In genomic region chr11:117823411-117823810, GRCm38 (mm10) we compare ENCODE assay signal across 10 mouse cellular contexts. TPM values are rescaled to one million over a fixed set of nuclear protein-coding genes. Genes with fewer than 3 reads are reported as not detected.
DNase-seq lines count a peak whose midpoint lies in the region; ATAC-seq and TF ChIP-seq lines count a peak whose summit lies in the region.
"Had no signal": no experiment of that assay in that cellular context is flagged by ENCODE, and none has a peak within 500 bp of the region (broad histone marks: within the 10 kb centered on the region; RNA-seq: fewer than 3 reads in every experiment).

No protein-coding gene starts in this region.

- H3K27me3 ChIP-seq in heart, adult 2 months (ENCODE audit: control insufficient read depth, insufficient read depth, low read length) = no peaks in the 10 kb centered on the region
- no peaks in the 10 kb centered on the region for H3K27me3 ChIP-seq in liver, adult 2 months (ENCODE audit: control insufficient read depth, insufficient read depth, low read length)
- H3K27me3 ChIP-seq in intestine, embryonic 15.5 days (replicated peaks) = no peaks in the 10 kb centered on the region
- no peaks in the 10 kb centered on the region for H3K27me3 ChIP-seq in stomach, embryonic 14.5 days (ENCODE audit: control insufficient read depth, insufficient read depth, low read length)

- TF ChIP-seq EP300 in heart, adult 2 months (IDR thresholded peaks at IDR 0.05; ENCODE audit: insufficient read depth, low read depth, low read length) = no peak

- 75% methylated on average over 6 of the region's 6 CpGs for WGBS in heart, adult 2 months
- 26% methylated on average over 6 of the region's 6 CpGs for WGBS in liver, adult 2 months
- WGBS in intestine, embryonic 15.5 days = 93% methylated on average over 6 of the region's 6 CpGs
- 86% methylated on average over 6 of the region's 6 CpGs for WGBS in stomach, embryonic 14.5 days

- ATAC-seq in intestine, embryonic 15.5 days = no peak
- ATAC-seq in stomach, embryonic 14.5 days (ENCODE audit: insufficient number of reproducible peaks, insufficient read depth, low FRiP score, low read depth) = no peak
- ATAC-seq in monocyte, adult 5-6 weeks (replicated peaks; ENCODE audit: insufficient number of reproducible peaks, low FRiP score, low TSS enrichment, poor library complexity, severe bottlenecking) = no peak
- ATAC-seq: CD4-positive, CD25-positive, alpha-beta regulatory T cell, adult 4 months had no signal

- H3K4me2 ChIP-seq in intestine, embryonic 15.5 days (replicated peaks) = peak overlapping the region; percentile 79; the same call in 1 of the 2 replicates
- H3K4me2 ChIP-seq in stomach, embryonic 14.5 days (replicated peaks; ENCODE audit: low read depth, low read length) = peak overlapping the region; percentile 85; the same call in 1 of the 2 replicates

- H3K36me3 ChIP-seq in heart, adult 2 months (ENCODE audit: control insufficient read depth, insufficient read depth, low read length) = peaks cover 2% of the 10 kb centered on the region; the same call in 1 of the 2 replicates
- no peaks in the 10 kb centered on the region for H3K36me3 ChIP-seq in liver, adult 2 months (ENCODE audit: control insufficient read depth, insufficient read depth, low read length)
- peaks cover 29% of the 10 kb centered on the region for H3K36me3 ChIP-seq in intestine, embryonic 15.5 days
- H3K36me3 ChIP-seq in stomach, embryonic 14.5 days (ENCODE audit: control insufficient read depth, insufficient read depth, low read length) = peaks cover 30% of the 10 kb centered on the region; the same call in 1 of the 2 replicates

- no peak for TF ChIP-seq CTCF in heart, adult 2 months (IDR thresholded peaks at IDR 0.05)
- TF ChIP-seq CTCF in liver, adult 2 months (IDR thresholded peaks at IDR 0.05; ENCODE audit: low read depth, low read length) = no peak

- H3K9ac ChIP-seq in heart, adult 2 months (ENCODE audit: low read depth, low read length) = no peak overlapping the region
- H3K9ac ChIP-seq in liver, adult 2 months (ENCODE audit: low read depth, low read length) = no peak overlapping the region
- no peak overlapping the region for H3K9ac ChIP-seq in intestine, embryonic 15.5 days
- H3K9ac ChIP-seq in stomach, embryonic 14.5 days (replicated peaks; ENCODE audit: low read depth, low read length) = no peak overlapping the region

- TF ChIP-seq POLR2A in heart, adult 2 months (IDR thresholded peaks at IDR 0.05; ENCODE audit: insufficient read depth, low read depth, low read length) = no peak
- TF ChIP-seq POLR2A in liver, adult 2 months (IDR thresholded peaks at IDR 0.05; ENCODE audit: extremely low read depth, insufficient read depth, low read length) = no peak

- peak overlapping the region; percentile 67 for H3K27ac ChIP-seq in heart, adult 2 months
- peak overlapping the region; percentile 38; the same call in 1 of the 2 replicates for H3K27ac ChIP-seq in liver, adult 2 months (replicated peaks; ENCODE audit: insufficient read depth, low read depth, low read length)
- peak overlapping the region; percentile 67 for H3K27ac ChIP-seq in intestine, embryonic 15.5 days
- H3K27ac ChIP-seq in stomach, embryonic 14.5 days (ENCODE audit: low read length) = peak overlapping the region; percentile 39; the same call in 1 of the 2 replicates

- no peak overlapping the region for H3K4me3 ChIP-seq in heart, adult 2 months
- H3K4me3 ChIP-seq in liver, adult 2 months (ENCODE audit: insufficient read depth, low read depth, low read length) = no peak overlapping the region
- H3K4me3 ChIP-seq in intestine, embryonic 15.5 days (replicated peaks) = no peak overlapping the region
- no peak overlapping the region for H3K4me3 ChIP-seq in stomach, embryonic 14.5 days (ENCODE audit: low read depth, low read length)

- no peaks in the 10 kb centered on the region for H3K79me2 ChIP-seq in heart, adult 2 months (replicated peaks; ENCODE audit: control insufficient read depth, insufficient read depth, low read length)
- no peaks in the 10 kb centered on the region for H3K79me2 ChIP-seq in liver, adult 2 months (ENCODE audit: control insufficient read depth, insufficient read depth, low read length)

- no peaks in the 10 kb centered on the region for H3K9me3 ChIP-seq in intestine, embryonic 15.5 days
- no peaks in the 10 kb centered on the region for H3K9me3 ChIP-seq in stomach, embryonic 14.5 days (ENCODE audit: control insufficient read depth, low read depth, low read length)

- DNase-seq in heart, adult 2 months = peak in 1 of 2 experiments; percentile 19
- no peak for DNase-seq in heart, postnatal 36 days
- peak; percentile 84 for DNase-seq in liver, adult 2 months (ENCODE audit: extremely low read depth, low read depth, low spot score)
- no peak for DNase-seq in liver
- no peak for DNase-seq in spleen, postnatal 36 days (ENCODE audit: low spot score in 2 of 2)
- DNase-seq: thymus, postnatal 14 days had no signal

- peaks cover 29% of the 10 kb centered on the region for H3K4me1 ChIP-seq in heart, adult 2 months (ENCODE audit: control insufficient read depth, insufficient read depth, low read length)
- H3K4me1 ChIP-seq in liver, adult 2 months (ENCODE audit: control insufficient read depth, insufficient read depth, low read length) = peaks cover 36% of the 10 kb centered on the region
- peaks cover 44% of the 10 kb centered on the region for H3K4me1 ChIP-seq in intestine, embryonic 15.5 days (replicated peaks)
- H3K4me1 ChIP-seq in stomach, embryonic 14.5 days (ENCODE audit: control insufficient read depth, insufficient read depth, low read length) = peaks cover 46% of the 10 kb centered on the region

- intact Hi-C loops in heart, adult 2 months (cut with DNase I) = loop anchor here (1.0 to 10.0 kb wide), 2 partner anchors 13 to 589 kb away; no protein-coding TSS in a partner anchor
- intact Hi-C loops in heart, postnatal 36 days (cut with DNase I) = no loop called here

RNA-seq across cellular contexts. Expression of gene Afmid, which starts 2.3 kb away (rescaled TPM):
- 1 to 10 TPM; 2.5 to 3.2 TPM for total RNA-seq in heart, adult 2 months (2021)
- polyA plus RNA-seq in heart, adult 2 months (2012; rRNA removed) = 11.8 and 14.3 TPM in 2 replicates
- total RNA-seq in heart, postnatal 36 days (2021) = 1 to 10 TPM; 3.1 TPM
- total RNA-seq in liver, adult 2 months (2014; rRNA removed) = 119 and 136 TPM in 2 replicates
- 117 and 144 TPM in 2 replicates for polyA plus RNA-seq in liver, adult 2 months (2012; rRNA removed)
- 8.3 and 8.9 TPM in 2 replicates for polyA plus RNA-seq in intestine, embryonic 15.5 days (2015; fragmentation: Nextera tagmentation; extraction: Ambion mirVana)
- 6.4 and 7.1 TPM in 2 replicates for polyA plus RNA-seq in stomach, embryonic 14.5 days (2014; fragmentation: Nextera tagmentation; extraction: Ambion mirVana)
- 6.3 to 21.1 TPM (median 12.4 TPM) in 3 replicates for total RNA-seq in monocyte, adult 5-6 weeks (2017)

RNA-seq across cellular contexts. Expression of gene Tk1, which starts 2.5 kb away (rescaled TPM):
- total RNA-seq in heart, adult 2 months (2021) = 1 to 10 TPM; 1.9 to 2.0 TPM
- 3.0 and 3.7 TPM in 2 replicates for polyA plus RNA-seq in heart, adult 2 months (2012; rRNA removed)
- 1 to 10 TPM; 2.0 to 3.0 TPM for total RNA-seq in heart, postnatal 36 days (2021)
- total RNA-seq in liver, adult 2 months (2014; rRNA removed) = 56.9 and 65.1 TPM in 2 replicates
- polyA plus RNA-seq in liver, adult 2 months (2012; rRNA removed) = 45.6 and 69.7 TPM in 2 replicates
- polyA plus RNA-seq in intestine, embryonic 15.5 days (2015; fragmentation: Nextera tagmentation; extraction: Ambion mirVana) = 144 and 146 TPM in 2 replicates
- 133 and 149 TPM in 2 replicates for polyA plus RNA-seq in stomach, embryonic 14.5 days (2014; fragmentation: Nextera tagmentation; extraction: Ambion mirVana)
- 2.4 to 5.5 TPM (median 3.0 TPM) in 3 replicates for total RNA-seq in monocyte, adult 5-6 weeks (2017)

RNA-seq across cellular contexts. Expression of gene Gm20708, which starts 13.9 kb away (rescaled TPM):
- total RNA-seq in heart, adult 2 months (2021) = under 1 TPM; 0.44 to 0.48 TPM
- 0.57 and 0.79 TPM in 2 replicates for polyA plus RNA-seq in heart, adult 2 months (2012; rRNA removed)
- total RNA-seq in heart, postnatal 36 days (2021) = 1 to 10 TPM in 1 of 2 experiments, not detected in 1; 1.1 TPM
- 0.37 and 0.40 TPM in 2 replicates for total RNA-seq in liver, adult 2 months (2014; rRNA removed)
- polyA plus RNA-seq in liver, adult 2 months (2012; rRNA removed) = 0.21 and 0.40 TPM in 2 replicates
- 0.26 and 0.38 TPM in 2 replicates for polyA plus RNA-seq in intestine, embryonic 15.5 days (2015; fragmentation: Nextera tagmentation; extraction: Ambion mirVana)
- 1.1 TPM in 1 of 2 replicates, not detected in the other for polyA plus RNA-seq in stomach, embryonic 14.5 days (2014; fragmentation: Nextera tagmentation; extraction: Ambion mirVana)
- 3.7 to 10.5 TPM (median 5.6 TPM) in 3 replicates for total RNA-seq in monocyte, adult 5-6 weeks (2017)

RNA-seq across cellular contexts. Expression of gene Syngr2, which starts 13.9 kb away (rescaled TPM):
- 100 to 1,000 TPM; 109 to 129 TPM for total RNA-seq in heart, adult 2 months (2021)
- 217 and 273 TPM in 2 replicates for polyA plus RNA-seq in heart, adult 2 months (2012; rRNA removed)
- total RNA-seq in heart, postnatal 36 days (2021) = 100 to 1,000 TPM; 109 to 119 TPM
- total RNA-seq in liver, adult 2 months (2014; rRNA removed) = 37.9 and 54.2 TPM in 2 replicates
- polyA plus RNA-seq in liver, adult 2 months (2012; rRNA removed) = 124 and 152 TPM in 2 replicates
- 135 and 151 TPM in 2 replicates for polyA plus RNA-seq in intestine, embryonic 15.5 days (2015; fragmentation: Nextera tagmentation; extraction: Ambion mirVana)
- polyA plus RNA-seq in stomach, embryonic 14.5 days (2014; fragmentation: Nextera tagmentation; extraction: Ambion mirVana) = 101 and 115 TPM in 2 replicates
- total RNA-seq in monocyte, adult 5-6 weeks (2017) = 134 to 139 TPM (median 137 TPM) in 3 replicates

RNA-seq across cellular contexts. Expression of gene Birc5, which starts 25.6 kb away (rescaled TPM):
- total RNA-seq in heart, adult 2 months (2021) = under 1 TPM; 0.18 to 0.80 TPM
- polyA plus RNA-seq in heart, adult 2 months (2012; rRNA removed) = 0.35 and 0.79 TPM in 2 replicates
- total RNA-seq in heart, postnatal 36 days (2021) = 1 to 10 TPM in 1 of 2 experiments, under 1 TPM in 1; 0.80 to 1.1 TPM
- 0.65 and 2.0 TPM in 2 replicates for total RNA-seq in liver, adult 2 months (2014; rRNA removed)
- polyA plus RNA-seq in liver, adult 2 months (2012; rRNA removed) = 0.82 and 0.92 TPM in 2 replicates
- 307 and 336 TPM in 2 replicates for polyA plus RNA-seq in intestine, embryonic 15.5 days (2015; fragmentation: Nextera tagmentation; extraction: Ambion mirVana)
- polyA plus RNA-seq in stomach, embryonic 14.5 days (2014; fragmentation: Nextera tagmentation; extraction: Ambion mirVana) = 287 and 307 TPM in 2 replicates
- 2.5 to 3.4 TPM (median 2.7 TPM) in 3 replicates for total RNA-seq in monocyte, adult 5-6 weeks (2017)
